8 mouse cellular contexts compared by ENCODE assay signal in the genomic region with DNA sequence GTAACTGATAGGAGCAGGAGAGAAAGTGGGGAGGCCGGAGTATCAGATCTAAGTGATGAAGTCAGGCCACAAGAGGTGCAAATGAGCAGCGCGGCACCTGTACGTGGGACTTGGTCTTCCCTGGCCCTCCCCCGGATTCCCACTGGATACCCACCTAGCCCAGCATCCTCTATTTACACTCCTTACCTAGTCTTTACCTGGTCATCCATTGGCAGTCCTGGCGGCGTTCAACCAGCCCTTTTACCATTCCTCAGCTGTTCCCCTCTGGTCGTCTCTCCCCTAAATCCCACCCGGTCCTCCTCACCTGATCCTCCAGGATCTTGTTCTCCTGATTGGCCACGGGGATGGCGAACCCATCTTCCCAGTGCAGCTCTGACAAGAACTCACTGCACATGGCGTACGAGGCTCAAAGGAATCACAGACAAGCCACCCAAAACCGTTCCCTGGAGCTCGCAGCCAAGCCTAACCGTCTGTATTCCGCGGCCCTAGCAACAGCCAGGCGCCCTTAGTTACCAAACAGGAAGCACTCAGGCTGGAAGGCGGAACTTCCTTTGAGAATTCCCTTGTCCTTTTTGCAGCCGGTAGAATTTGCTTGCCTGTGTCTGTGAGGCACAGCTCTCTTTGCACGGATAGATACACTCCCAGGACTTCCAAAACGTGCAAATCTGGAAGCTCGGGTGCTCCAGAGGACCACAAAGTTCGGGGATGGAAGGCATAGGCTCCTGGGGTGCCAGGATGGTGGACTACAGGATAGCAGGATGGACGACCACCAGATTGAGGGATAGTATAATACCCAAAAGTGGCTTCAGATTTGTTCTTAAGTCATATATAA. TPM values are rescaled to one million over a fixed set of nuclear protein-coding genes. Genes with fewer than 3 reads are reported as not detected.
DNase-seq lines count a peak whose midpoint lies in the region; ATAC-seq and TF ChIP-seq lines count a peak whose summit lies in the region.

A gene (minus strand): TSS at position 510 of the 832 bp plus-strand sequence.

- H3ac ChIP-seq in myocyte (ENCODE audit: control insufficient read depth, insufficient read length): no peak within 1 kb of the TSS

- no peaks in the 10 kb centered on the region for H3K79me2 ChIP-seq in liver, adult 2 months (ENCODE audit: control insufficient read depth, insufficient read depth, low read length)
- no peaks in the 10 kb centered on the region for H3K79me2 ChIP-seq in myocyte (ENCODE audit: control insufficient read depth, insufficient read depth)

- no peak within 1 kb of the TSS for H3K27ac ChIP-seq in heart, embryonic 13.5 days (replicated peaks)
- H3K27ac ChIP-seq in kidney, postnatal 0 days: no peak within 1 kb of the TSS
- no peak within 1 kb of the TSS for H3K27ac ChIP-seq in liver, adult 2 months (replicated peaks; ENCODE audit: insufficient read depth, low read depth, low read length)
- H3K27ac ChIP-seq in testis, adult 2 months (ENCODE audit: control insufficient read depth, insufficient read depth, low read depth, low read length): peak within 1 kb of the TSS; percentile 98

- H3K36me3 ChIP-seq in erythroblast, embryonic 14.5 days (ENCODE audit: control insufficient read depth): no peaks in the 10 kb centered on the region
- H3K36me3 ChIP-seq in heart, embryonic 13.5 days: no peaks in the 10 kb centered on the region
- H3K36me3 ChIP-seq in kidney, postnatal 0 days (ENCODE audit: insufficient read depth, low read length): no peaks in the 10 kb centered on the region
- no peaks in the 10 kb centered on the region for H3K36me3 ChIP-seq in liver, adult 2 months (ENCODE audit: control insufficient read depth, insufficient read depth, low read length)
- no peaks in the 10 kb centered on the region for H3K36me3 ChIP-seq in myocyte (ENCODE audit: control insufficient read depth, insufficient read depth)
- no peaks in the 10 kb centered on the region for H3K36me3 ChIP-seq in testis, adult 2 months (ENCODE audit: control insufficient read depth, insufficient read depth, low read length)

- ATAC-seq in heart, embryonic 13.5 days (ENCODE audit: extremely low read depth, insufficient number of reproducible peaks, low FRiP score, low TSS enrichment): no peak
- peak; percentile 87; the same call in 1 of the 2 replicates for ATAC-seq in kidney, postnatal 0 days (replicated peaks; ENCODE audit: low FRiP score, low read depth)

- peak within 1 kb of the TSS; percentile 43 for H3K4me3 ChIP-seq in erythroblast, embryonic 14.5 days (replicated peaks)
- peak within 1 kb of the TSS; percentile 55 for H3K4me3 ChIP-seq in heart, embryonic 13.5 days
- H3K4me3 ChIP-seq in kidney, postnatal 0 days (replicated peaks; ENCODE audit: low read depth, low read length): peak within 1 kb of the TSS; percentile 38
- peak within 1 kb of the TSS; percentile 23; the same call in 1 of the 2 replicates for H3K4me3 ChIP-seq in liver, adult 2 months (ENCODE audit: insufficient read depth, low read depth, low read length)
- peak within 1 kb of the TSS; percentile 23 for H3K4me3 ChIP-seq in myocyte
- H3K4me3 ChIP-seq in testis, adult 2 months (ENCODE audit: control insufficient read depth, low read depth, low read length): peak within 1 kb of the TSS; percentile 97

- TF ChIP-seq CTCF in brain, embryonic 14.5 days (IDR thresholded peaks at IDR 0.05; ENCODE audit: borderline replicate concordance, extremely low read depth, insufficient read depth, insufficient read length): peak; percentile 26; the same call in 1 of the 2 replicates
- TF ChIP-seq CTCF in kidney, postnatal 0 days (IDR thresholded peaks at IDR 0.05; ENCODE audit: low read depth): no peak
- TF ChIP-seq CTCF in liver, adult 2 months (IDR thresholded peaks at IDR 0.05; ENCODE audit: low read depth, low read length): no peak
- TF ChIP-seq CTCF in testis, adult 2 months (IDR thresholded peaks at IDR 0.05; ENCODE audit: control insufficient read depth, insufficient read depth, insufficient replicate concordance, low read depth, low read length): no peak

- TF ChIP-seq POLR2A in brain, embryonic 14.5 days (IDR thresholded peaks at IDR 0.05; ENCODE audit: borderline replicate concordance, extremely low read depth, insufficient read depth, insufficient read length, poor library complexity, severe bottlenecking): peak; percentile 44; the same call in 1 of the 2 replicates
- no peak for TF ChIP-seq POLR2A in liver, adult 2 months (IDR thresholded peaks at IDR 0.05; ENCODE audit: extremely low read depth, insufficient read depth, low read length)
- no peak for TF ChIP-seq POLR2A in myocyte (IDR thresholded peaks at IDR 0.05; ENCODE audit: insufficient read length, low read depth)
- peak; percentile 88 for TF ChIP-seq POLR2A in testis, adult 2 months (IDR thresholded peaks at IDR 0.05; ENCODE audit: control insufficient read depth, low read depth, low read length)

- 4% methylated on average over 26 of the region's 26 CpGs for WGBS in heart, embryonic 13.5 days
- 4% methylated on average over 26 of the region's 26 CpGs for WGBS in kidney, postnatal 0 days
- 7% methylated on average over 26 of the region's 26 CpGs for WGBS in liver, adult 2 months

- peak within 1 kb of the TSS; percentile 85 for H3K4me2 ChIP-seq in heart, embryonic 13.5 days
- H3K4me2 ChIP-seq in kidney, postnatal 0 days (ENCODE audit: low read length): peak within 1 kb of the TSS; percentile 68
- H3K4me2 ChIP-seq in myocyte (ENCODE audit: low read depth): peak within 1 kb of the TSS; percentile 96

- no peaks in the 10 kb centered on the region; the same call in 1 of the 2 replicates for H3K9me3 ChIP-seq in erythroblast, embryonic 14.5 days (ENCODE audit: control insufficient read depth, low read length)
- H3K9me3 ChIP-seq in heart, embryonic 13.5 days: peaks cover 4% of the 10 kb centered on the region; the same call in 1 of the 2 replicates
- H3K9me3 ChIP-seq in kidney, postnatal 0 days (replicated peaks; ENCODE audit: low read length): no peaks in the 10 kb centered on the region

- peak within 1 kb of the TSS; percentile 84 for H3K9ac ChIP-seq in heart, embryonic 13.5 days
- peak within 1 kb of the TSS; percentile 61 for H3K9ac ChIP-seq in kidney, postnatal 0 days (ENCODE audit: low read depth, low read length)
- peak within 1 kb of the TSS; percentile 40; the same call in 1 of the 2 replicates for H3K9ac ChIP-seq in liver, adult 2 months (ENCODE audit: low read depth, low read length)

- H3K27me3 ChIP-seq in erythroblast, embryonic 14.5 days (ENCODE audit: control insufficient read depth): no peaks in the 10 kb centered on the region
- no peaks in the 10 kb centered on the region for H3K27me3 ChIP-seq in heart, embryonic 13.5 days (replicated peaks)
- no peaks in the 10 kb centered on the region for H3K27me3 ChIP-seq in kidney, postnatal 0 days (ENCODE audit: insufficient read depth, low read length)
- H3K27me3 ChIP-seq in liver, adult 2 months (ENCODE audit: control insufficient read depth, insufficient read depth, low read length): no peaks in the 10 kb centered on the region
- H3K27me3 ChIP-seq in myocyte (ENCODE audit: control insufficient read depth, insufficient read depth, insufficient read length): no peaks in the 10 kb centered on the region
- H3K27me3 ChIP-seq in testis, adult 2 months (ENCODE audit: control insufficient read depth, insufficient read depth, low read length): no peaks in the 10 kb centered on the region

- DNase-seq in CD4-positive, CD25-positive, alpha-beta regulatory T cell, adult 2 months (ENCODE audit: low read depth, low spot score): peak; percentile 76
- DNase-seq in brain, embryonic 14.5 days (ENCODE audit: low read depth): peak; percentile 94
- DNase-seq in kidney, postnatal 0 days (ENCODE audit: low spot score): peak; percentile 89
- peak; percentile 50 for DNase-seq in liver, adult 2 months (ENCODE audit: extremely low read depth, low read depth, low spot score)

- peaks cover 3% of the 10 kb centered on the region; the same call in 1 of the 2 replicates for H3K4me1 ChIP-seq in erythroblast, embryonic 14.5 days (ENCODE audit: control insufficient read depth)
- peaks cover 9% of the 10 kb centered on the region for H3K4me1 ChIP-seq in heart, embryonic 13.5 days
- H3K4me1 ChIP-seq in kidney, postnatal 0 days (replicated peaks; ENCODE audit: insufficient read depth, low read length): no peaks in the 10 kb centered on the region
- no peaks in the 10 kb centered on the region; the same call in 1 of the 2 replicates for H3K4me1 ChIP-seq in liver, adult 2 months (ENCODE audit: control insufficient read depth, insufficient read depth, low read length)
- H3K4me1 ChIP-seq in testis, adult 2 months (ENCODE audit: control insufficient read depth, insufficient read depth, low read length): peaks cover 3% of the 10 kb centered on the region

TF ChIP-seq in myocyte, 11 proteins besides CTCF, POLR2A, EP300 and RAD21:
- no peak for TF ChIP-seq MYOG (IDR thresholded peaks at IDR 0.05; ENCODE audit: control insufficient read depth in 1 of 3, insufficient read depth in 1 of 3, insufficient read length in 2 of 3, low read depth in 2 of 3)
- TF ChIP-seq REST (IDR thresholded peaks at IDR 0.05; ENCODE audit: insufficient read depth, insufficient read length): no peak
- no peak for TF ChIP-seq SRF (IDR thresholded peaks at IDR 0.05; ENCODE audit: control insufficient read depth, insufficient read length, low read depth)
- no peak for TF ChIP-seq TCF12 (IDR thresholded peaks at IDR 0.05; ENCODE audit: insufficient read depth, poor library complexity, severe bottlenecking)
- no peak for TF ChIP-seq MAX (IDR thresholded peaks at IDR 0.05; ENCODE audit: low read depth)
- no peak for TF ChIP-seq CEBPB (IDR thresholded peaks at IDR 0.05; ENCODE audit: insufficient read depth, poor library complexity, severe bottlenecking)
- no peak for TF ChIP-seq E2F4 (IDR thresholded peaks at IDR 0.05; ENCODE audit: insufficient read depth)
- no peak for TF ChIP-seq TCF3 (IDR thresholded peaks at IDR 0.05; ENCODE audit: insufficient read length, low read depth)

RNA-seq across cellular contexts. Expression of the gene that starts here (rescaled TPM):
- 30.9 and 32.4 TPM in 2 replicates for polyA plus RNA-seq in brain, embryonic 14.5 days (2012; rRNA removed)
- polyA plus RNA-seq in erythroblast, embryonic 14.5 days (2012): not detected in 2 replicates
- polyA plus RNA-seq in heart, embryonic 13.5 days (2015; fragmentation: Nextera tagmentation; extraction: Ambion mirVana): 1.1 and 1.4 TPM in 2 replicates
- polyA plus RNA-seq in kidney, postnatal 0 days (2015; fragmentation: Nextera tagmentation; extraction: Ambion mirVana): 2.5 and 3.2 TPM in 2 replicates
- 0.07 and 0.18 TPM in 2 replicates for total RNA-seq in liver, adult 2 months (2014; rRNA removed)
- polyA plus RNA-seq in liver, adult 2 months (2012; rRNA removed): 0.16 TPM in 1 of 2 replicates, not detected in the other
- polyA plus RNA-seq in myocyte (2012; fragmentation: generic; extraction: Trizol): 0.20 TPM
- 200 and 260 TPM in 2 replicates for polyA plus RNA-seq in testis, adult 2 months (2012; rRNA removed)

Comparison
In these comparisons a context has a peak if more than half of its experiments do, and no peak if none do; other contexts are left out.
1. Peak in DNase-seq, H3K4me3 ChIP-seq and H3K9ac ChIP-seq in liver, adult 2 months; RNA of the gene not detected or under 1 TPM.
2. POLR2A ChIP-seq: peak in brain, embryonic 14.5 days (single experiment) and testis, adult 2 months (single experiment); none in liver, adult 2 months (single experiment) and myocyte (single experiment).
3. H3K4me3 ChIP-seq: peak in every context shown above with its lines; median percentile 97 in testis, adult 2 months; 55 in heart, embryonic 13.5 days; 43 in erythroblast, embryonic 14.5 days; 38 in kidney, postnatal 0 days; 23 in liver, adult 2 months; 23 in myocyte.
4. Peak in every context shown above with its lines, with median percentiles within 50 percentile points of each other: DNase-seq, H3K4me2 ChIP-seq and H3K9ac ChIP-seq.